Mouse (Mus musculus): ENCODE measurements at regions not wholly inside any gene's neighbourhood (a gene's known extent, or its start where the extent isn't known, plus 50 kb on each side); places are given as distances from the start of the nearest gene placed in this dataset.

GRCm38 (mm10) chr1:119330751-119331326 lies 91.2 kb downstream of the Inhbb start:
- no peak overlapping the region for H3K9ac ChIP-seq (ENCODE audit: insufficient read depth, low read depth, low read length, poor library complexity, severe bottlenecking)
- H3K36me3 ChIP-seq (ENCODE audit: control insufficient read depth, insufficient read depth, low read length, poor library complexity, severe bottlenecking): no peaks in the 10 kb centered on the region
- no peaks in the 10 kb centered on the region for H3K9me3 ChIP-seq (ENCODE audit: control insufficient read depth, insufficient read depth, low read depth, low read length)
- TF ChIP-seq MAFK (IDR thresholded peaks at IDR 0.05; ENCODE audit: insufficient read depth, low read depth, low read length) (no peak), ZNF384 (IDR thresholded peaks at IDR 0.05; ENCODE audit: low read depth, low read length) (no peak), ZC3H11A (IDR thresholded peaks at IDR 0.05; ENCODE audit: borderline replicate concordance, low read depth, low read length) (no peak), CHD2 (IDR thresholded peaks at IDR 0.05; ENCODE audit: low read depth, low read length) (no peak), HCFC1 (IDR thresholded peaks at IDR 0.05; ENCODE audit: borderline replicate concordance, insufficient read depth, low read length) (no peak)
- H3K4me1 ChIP-seq (ENCODE audit: control insufficient read depth in 2 of 2, insufficient read depth in 2 of 2, low read length in 2 of 2, poor library complexity in 1 of 2): peaks cover 10 to 15% of the 10 kb centered on the region in 2 experiments
- DNase-seq (ENCODE audit: low read depth, low spot score): no peak
- H3K4me3 ChIP-seq (ENCODE audit: insufficient read depth in 1 of 2, low read depth in 1 of 2, low read length in 2 of 2, poor library complexity in 1 of 2, severe bottlenecking in 1 of 2): no peak overlapping the region
- no peak overlapping the region for H3K27ac ChIP-seq (ENCODE audit: insufficient read depth, low read depth, low read length, poor library complexity, severe bottlenecking)
- in situ Hi-C loops (cut with MboI; ENCODE audit: low sequenced_read_pairs in 2 of 2, unreplicated experiment in 2 of 2): no loop called here

- Histone ChIP-seq H3K9me3 (ENCODE audit: control insufficient read depth, insufficient read depth, low read depth, low read length) (no peaks in the 10 kb centered on the region), H3K4me3 (ENCODE audit: insufficient read depth in 1 of 2, low read depth in 1 of 2, low read length in 2 of 2, poor library complexity in 1 of 2, severe bottlenecking in 1 of 2) (no peak overlapping the region), H3K36me3 (ENCODE audit: control insufficient read depth, insufficient read depth, low read length, poor library complexity, severe bottlenecking) (no peaks in the 10 kb centered on the region), H3K4me1 (ENCODE audit: control insufficient read depth in 2 of 2, insufficient read depth in 2 of 2, low read length in 2 of 2, poor library complexity in 1 of 2) (peaks cover 6 to 13% of the 10 kb centered on the region in 2 experiments; a peak in 2 of 4 replicates), H3K27ac (ENCODE audit: insufficient read depth, low read depth, low read length, poor library complexity, severe bottlenecking) (peak overlapping the region; percentile 18; the same call in 1 of the 2 replicates), H3K9ac (ENCODE audit: insufficient read depth, low read depth, low read length, poor library complexity, severe bottlenecking) (no peak overlapping the region)
- TF ChIP-seq ZC3H11A (IDR thresholded peaks at IDR 0.05; ENCODE audit: borderline replicate concordance, low read depth, low read length) (no peak), HCFC1 (IDR thresholded peaks at IDR 0.05; ENCODE audit: borderline replicate concordance, insufficient read depth, low read length) (no peak), MAFK (IDR thresholded peaks at IDR 0.05; ENCODE audit: insufficient read depth, low read depth, low read length) (no peak), CHD2 (IDR thresholded peaks at IDR 0.05; ENCODE audit: low read depth, low read length) (no peak)
- in situ Hi-C loops (cut with MboI; ENCODE audit: low sequenced_read_pairs in 2 of 2, unreplicated experiment in 2 of 2): no loop called here
- DNase-seq (ENCODE audit: low read depth, low spot score): no peak
These were observed 92.2 kb downstream of the Inhbb start for GRCm38 (mm10) chr1:119329693-119330434.

GRCm38 (mm10) chr1:119328921-119329692 lies 92.9 kb downstream of the Inhbb start:
- H3K36me3 ChIP-seq (ENCODE audit: control insufficient read depth, insufficient read depth, low read length, poor library complexity, severe bottlenecking): no peaks in the 10 kb centered on the region
- H3K27ac ChIP-seq (ENCODE audit: insufficient read depth, low read depth, low read length, poor library complexity, severe bottlenecking): no peak overlapping the region
- in situ Hi-C loops (cut with MboI; ENCODE audit: low sequenced_read_pairs in 2 of 2, unreplicated experiment in 2 of 2): no loop called here
- no peaks in the 10 kb centered on the region for H3K9me3 ChIP-seq (ENCODE audit: control insufficient read depth, insufficient read depth, low read depth, low read length)
- DNase-seq (ENCODE audit: low read depth, low spot score): no peak
- peak overlapping the region; percentile 14; the same call in 1 of the 2 replicates for H3K9ac ChIP-seq (ENCODE audit: insufficient read depth, low read depth, low read length, poor library complexity, severe bottlenecking)
- TF ChIP-seq CHD2 (IDR thresholded peaks at IDR 0.05; ENCODE audit: low read depth, low read length): no peak
- TF ChIP-seq ZC3H11A (IDR thresholded peaks at IDR 0.05; ENCODE audit: borderline replicate concordance, low read depth, low read length): no peak
- TF ChIP-seq MAFK (IDR thresholded peaks at IDR 0.05; ENCODE audit: insufficient read depth, low read depth, low read length): no peak
- TF ChIP-seq ZNF384 (IDR thresholded peaks at IDR 0.05; ENCODE audit: low read depth, low read length): no peak
- no peak for TF ChIP-seq HCFC1 (IDR thresholded peaks at IDR 0.05; ENCODE audit: borderline replicate concordance, insufficient read depth, low read length)
- peaks cover 4 to 13% of the 10 kb centered on the region in 2 experiments; a peak in 2 of 4 replicates for H3K4me1 ChIP-seq (ENCODE audit: control insufficient read depth in 2 of 2, insufficient read depth in 2 of 2, low read length in 2 of 2, poor library complexity in 1 of 2)
- H3K4me3 ChIP-seq (ENCODE audit: insufficient read depth in 1 of 2, low read depth in 1 of 2, low read length in 2 of 2, poor library complexity in 1 of 2, severe bottlenecking in 1 of 2): peak overlapping the region in 1 of 2 experiments; percentile 32; a peak in 2 of 4 replicates

- no peak overlapping the region for H3K4me3 ChIP-seq (ENCODE audit: insufficient read depth in 1 of 2, low read depth in 1 of 2, low read length in 2 of 2, poor library complexity in 1 of 2, severe bottlenecking in 1 of 2)
- H3K36me3 ChIP-seq (ENCODE audit: control insufficient read depth, insufficient read depth, low read length, poor library complexity, severe bottlenecking): no peaks in the 10 kb centered on the region
- H3K4me1 ChIP-seq (ENCODE audit: control insufficient read depth in 2 of 2, insufficient read depth in 2 of 2, low read length in 2 of 2, poor library complexity in 1 of 2): peaks cover 0 to under 1% of the 10 kb centered on the region in 2 experiments; a peak in 1 of 4 replicates
- no peak overlapping the region for H3K9ac ChIP-seq (ENCODE audit: insufficient read depth, low read depth, low read length, poor library complexity, severe bottlenecking)
- DNase-seq (ENCODE audit: low read depth, low spot score): no peak
- H3K27ac ChIP-seq (ENCODE audit: insufficient read depth, low read depth, low read length, poor library complexity, severe bottlenecking): no peak overlapping the region
- no peaks in the 10 kb centered on the region for H3K9me3 ChIP-seq (ENCODE audit: control insufficient read depth, insufficient read depth, low read depth, low read length)
- no peak for TF ChIP-seq CHD2 (IDR thresholded peaks at IDR 0.05; ENCODE audit: low read depth, low read length)
- TF ChIP-seq HCFC1 (IDR thresholded peaks at IDR 0.05; ENCODE audit: borderline replicate concordance, insufficient read depth, low read length): no peak
- no peak for TF ChIP-seq MAFK (IDR thresholded peaks at IDR 0.05; ENCODE audit: insufficient read depth, low read depth, low read length)
- no peak for TF ChIP-seq ZC3H11A (IDR thresholded peaks at IDR 0.05; ENCODE audit: borderline replicate concordance, low read depth, low read length)
- TF ChIP-seq ZNF384 (IDR thresholded peaks at IDR 0.05; ENCODE audit: low read depth, low read length): no peak
- in situ Hi-C loops (cut with MboI; ENCODE audit: low sequenced_read_pairs in 2 of 2, unreplicated experiment in 2 of 2): no loop called here
These were observed 97.5 kb downstream of the Inhbb start for GRCm38 (mm10) chr1:119324551-119324950.
